Mouse (Mus musculus) kidney, adult 10 weeks (tissue): ENCODE data around the gene Mtfp1. TPM values are rescaled to one million over a fixed set of nuclear protein-coding genes. Genes with fewer than 3 reads are reported as not detected.

ENCODE experiments used
- polyA plus RNA-seq: library from polyadenylated mRNA; stranded (reverse); fragments of 350-450 nt; fragmentation: Illumina TruSeq; extraction: RNeasy Lipid Tissue Mini Kit (QIAGEN cat#74804); gene quantifications from one replicate; pipeline ENCODE4 v1.2.3, GENCODE M21; 2014; ENCODE audit warnings: low read depth, low replicate concordance

The Mtfp1 gene
- 12.0 TPM for polyA plus RNA-seq

DNA sequence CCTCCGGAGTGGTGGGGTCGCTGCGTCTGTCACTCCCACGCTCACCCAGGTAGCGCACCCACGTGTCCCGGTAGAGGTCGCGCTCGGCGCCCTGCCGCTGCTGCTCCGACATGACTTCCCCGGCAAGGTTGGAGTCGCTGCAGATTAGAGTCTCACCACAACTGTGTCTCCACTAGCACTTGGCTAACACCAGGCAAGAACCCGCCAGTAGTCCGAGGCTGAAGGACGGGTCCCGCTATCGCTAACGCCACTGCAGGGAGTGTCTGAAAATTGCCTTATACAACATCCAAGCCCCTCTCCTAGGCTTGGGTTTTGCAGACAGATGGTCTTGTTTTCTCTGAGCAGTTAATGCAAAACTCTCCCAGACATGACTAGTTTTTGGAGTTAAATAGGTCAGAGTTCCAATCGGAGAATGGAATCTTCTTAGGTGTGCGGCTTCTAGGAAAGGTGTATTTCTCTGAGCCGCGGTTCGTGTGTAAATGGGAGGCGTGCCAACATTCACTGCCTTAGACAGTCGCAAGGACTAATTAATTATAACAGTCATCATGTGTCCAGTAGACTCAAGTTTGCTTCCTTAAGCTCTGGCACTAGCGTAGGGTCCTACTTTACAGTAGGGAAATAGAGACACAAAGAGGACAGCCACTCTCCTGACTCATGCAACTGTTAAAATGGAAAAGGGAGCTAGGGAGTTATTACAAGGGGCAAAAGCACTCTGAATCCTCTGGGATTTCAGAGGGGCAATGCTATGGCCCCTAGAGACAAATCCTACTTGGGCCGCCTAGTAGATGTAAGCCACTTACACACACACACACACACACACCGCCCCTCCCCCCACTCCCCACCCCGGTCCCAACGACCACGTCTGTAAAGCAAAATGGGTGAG lies at the start of gene Mtfp1:
Mtfp1 (minus strand) TSS at position 275 of the 883 bp plus-strand sequence.

DNA sequence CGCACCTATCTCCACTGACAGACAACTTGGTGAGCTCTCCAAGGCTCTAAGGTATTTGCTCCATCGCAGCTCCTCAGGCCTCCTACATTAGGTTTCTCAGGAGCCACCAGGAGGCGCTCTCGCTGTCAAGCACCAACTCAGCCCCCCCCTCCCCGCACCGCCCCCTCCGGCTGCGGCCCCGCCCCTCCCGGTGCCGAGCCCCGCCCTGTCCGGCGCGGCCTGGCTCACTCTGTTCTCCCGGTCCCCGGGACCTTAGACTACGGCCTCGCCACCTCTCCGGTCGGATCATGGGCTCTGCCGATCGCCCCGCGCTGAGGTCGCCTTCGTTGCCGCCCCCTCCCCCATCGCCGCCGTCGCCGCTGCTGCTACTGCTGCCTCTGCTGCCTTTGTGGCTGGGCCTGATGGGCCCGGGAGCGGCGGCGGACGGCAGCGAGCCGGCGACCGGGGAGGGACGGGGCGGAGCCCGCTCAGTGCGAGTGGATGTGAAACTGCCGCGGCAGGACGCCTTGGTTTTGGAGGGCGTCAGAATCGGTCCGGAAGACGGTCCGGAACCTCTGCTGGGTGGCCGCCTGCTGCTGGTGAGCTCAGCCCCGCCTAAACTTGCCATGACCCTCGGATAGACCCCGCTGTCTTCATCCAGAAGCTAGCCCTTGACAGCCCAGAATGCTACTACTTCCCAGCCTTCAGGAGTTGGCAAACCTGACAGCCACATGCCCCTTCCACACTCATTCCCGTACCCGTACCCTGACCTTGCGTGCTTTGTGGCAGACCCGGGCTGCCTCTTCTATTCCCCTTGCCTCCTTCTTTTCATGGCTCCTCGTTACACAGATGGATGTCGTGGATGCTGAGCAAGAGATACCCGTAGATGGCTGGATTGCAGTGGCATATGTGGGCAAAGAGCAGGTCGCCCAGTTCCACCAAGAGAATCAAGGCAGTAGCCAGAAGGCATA lies 40.0 kb upstream of the Mtfp1 start, which contains the start of gene Rnf215:
Rnf215 (plus strand) TSS at position 217 of the 950 bp plus-strand sequence.

DNA sequence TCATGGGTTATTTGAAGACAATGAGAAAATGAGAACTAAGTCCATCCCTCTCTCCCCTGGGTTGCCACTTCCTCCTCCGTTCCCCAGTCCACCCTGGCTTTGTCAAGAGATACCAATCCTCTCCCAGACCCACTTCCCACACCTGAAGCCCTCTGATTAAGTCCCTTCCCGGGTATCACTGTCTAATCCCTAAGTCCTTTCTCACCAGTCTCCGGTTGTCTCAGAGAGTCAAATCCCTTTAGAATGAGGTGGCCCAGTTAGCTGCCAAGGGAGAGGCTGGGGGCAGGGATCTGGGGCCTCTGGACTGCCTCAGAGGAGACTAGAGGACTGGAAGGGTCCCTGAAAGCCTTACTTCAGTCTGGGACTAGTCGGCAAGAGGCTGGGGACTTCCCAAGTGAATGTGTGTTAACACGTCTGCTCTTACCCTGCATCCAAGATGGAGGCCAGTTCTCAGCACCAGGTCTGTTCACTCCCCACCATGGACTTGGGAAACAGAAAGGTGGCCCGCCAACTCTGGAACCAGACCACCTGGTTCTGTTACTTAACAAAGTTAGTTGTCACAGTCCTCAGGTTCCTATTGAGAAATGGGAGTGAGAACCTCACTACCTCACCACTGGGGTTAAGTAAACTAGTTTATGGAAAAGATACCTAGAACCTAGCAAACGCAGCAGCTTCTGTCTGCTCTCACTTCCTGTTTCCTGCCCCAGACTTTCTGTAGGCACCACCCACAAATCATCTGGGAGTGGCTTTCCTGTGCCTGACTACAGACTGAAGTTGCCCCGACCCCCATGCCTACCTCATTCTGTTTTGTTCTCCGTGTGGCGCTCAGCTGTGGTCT lies 27.7 kb upstream of the Mtfp1 start, which contains the start of gene Sec14l2:
Sec14l2 (minus strand) TSS at position 674 of the 838 bp plus-strand sequence.

DNA sequence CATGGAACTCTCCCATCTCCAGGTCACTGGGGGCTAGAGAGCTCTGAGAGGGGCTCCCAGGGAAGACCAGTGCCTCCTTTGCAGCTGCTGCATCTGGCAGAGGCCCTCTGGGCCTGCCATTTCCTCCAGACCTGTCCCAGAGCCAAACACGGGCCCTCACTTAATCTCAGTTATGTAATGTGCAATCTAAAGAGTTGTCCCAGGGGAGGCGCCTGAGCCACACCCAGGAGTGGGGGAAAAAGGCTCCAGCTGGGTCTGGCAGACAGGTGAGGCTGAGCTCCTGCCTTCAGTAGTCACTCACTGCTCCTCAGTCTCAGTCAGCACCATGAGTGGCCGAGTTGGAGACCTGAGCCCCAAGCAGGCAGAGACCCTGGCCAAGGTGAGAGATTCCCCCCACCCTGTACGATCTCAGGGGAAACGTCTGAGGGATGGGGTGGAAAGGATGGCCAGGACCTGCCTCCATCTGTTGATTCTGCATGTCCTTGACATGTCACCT lies 30.6 kb downstream of the Mtfp1 start, which contains the start of gene Sec14l3:
Sec14l3 (plus strand) TSS at position 215 of the 496 bp plus-strand sequence.

Other genes starting within 250 kb of the Mtfp1 start
- 1.1 TPM for gene Osbp2, start 231.5 kb downstream of the Mtfp1 start, polyA plus RNA-seq
- 0.85 TPM for gene 4921536K21Rik, start 200.3 kb downstream of the Mtfp1 start, polyA plus RNA-seq
- gene Dusp18, start 200.2 kb downstream of the Mtfp1 start, polyA plus RNA-seq: 5.0 TPM
- gene Slc35e4, start 180.8 kb downstream of the Mtfp1 start, polyA plus RNA-seq: not detected
- gene Tcn2, start 163.3 kb downstream of the Mtfp1 start, polyA plus RNA-seq: 37.8 TPM
- 20.6 TPM for gene Pes1, start 131.5 kb downstream of the Mtfp1 start, polyA plus RNA-seq
- gene 4930556J24Rik, start 118.7 kb downstream of the Mtfp1 start, polyA plus RNA-seq: not detected
- gene Gal3st1, start 111.8 kb downstream of the Mtfp1 start, polyA plus RNA-seq: 0.49 TPM
- gene Sec14l4, start 64.0 kb downstream of the Mtfp1 start, polyA plus RNA-seq: not detected
- gene Sec14l3, start 30.6 kb downstream of the Mtfp1 start, polyA plus RNA-seq: 30.7 TPM
- gene Sec14l2, start 28.0 kb upstream of the Mtfp1 start, polyA plus RNA-seq: 0.85 TPM
- gene Rnf215, start 39.8 kb upstream of the Mtfp1 start, polyA plus RNA-seq: 2.9 TPM
- gene Ccdc157, start 64.8 kb upstream of the Mtfp1 start, polyA plus RNA-seq: 3.9 TPM
- 10.2 TPM for gene Sf3a1, start 64.9 kb upstream of the Mtfp1 start, polyA plus RNA-seq
- gene Tbc1d10a, start 91.3 kb upstream of the Mtfp1 start, polyA plus RNA-seq: not detected
- not detected for gene Castor1, start 122.8 kb upstream of the Mtfp1 start, polyA plus RNA-seq
- gene Osm, start 141.0 kb upstream of the Mtfp1 start, polyA plus RNA-seq: not detected
- gene Lif, start 162.1 kb upstream of the Mtfp1 start, polyA plus RNA-seq: not detected